Mouse (Mus musculus) midbrain, embryonic 13.5 days (tissue): ENCODE results near the gene Twist2. TPM values are rescaled to one million over a fixed set of nuclear protein-coding genes. Genes with fewer than 3 reads are reported as not detected.

Experiments used
- ATAC-seq: fragments of 200-750 bp; cut with Nextera tagmentation; 2 replicates; pipeline ENCODE4 v1.8.0; 2017; ENCODE audit warnings: mild to moderate bottlenecking, moderate TSS enrichment, moderate library complexity
- H3K27ac ChIP-seq: fragments of 300-500 bp; sonication (generic); 2 replicates; pipeline ENCODE4 v1.5.1; 2015; ENCODE audit warnings: inconsistent platforms, mild to moderate bottlenecking, moderate library complexity
- H3K27me3 ChIP-seq: fragments of 300-500 bp; sonication (generic); 2 replicates; pipeline ENCODE4 v1.6.1; 2015; ENCODE audit warnings: mild to moderate bottlenecking, inconsistent platforms
- H3K36me3 ChIP-seq: fragments of 300-500 bp; sonication (generic); 2 replicates; pipeline ENCODE4 v1.6.1; 2015; ENCODE audit warnings: mild to moderate bottlenecking, inconsistent platforms
- H3K4me1 ChIP-seq: fragments of 300-500 bp; sonication (generic); replicated peaks from 2 replicates; pipeline ENCODE4 v1.6.1; 2015; ENCODE audit warnings: inconsistent platforms
- H3K4me2 ChIP-seq: fragments of 300-500 bp; sonication (generic); replicated peaks from 2 replicates; pipeline ENCODE4 v1.6.1; 2015; ENCODE audit warnings: moderate library complexity, mild to moderate bottlenecking, inconsistent platforms
- H3K4me3 ChIP-seq: fragments of 300-500 bp; sonication (generic); replicated peaks from 2 replicates; pipeline ENCODE4 v1.5.1; 2015; ENCODE audit warnings: mild to moderate bottlenecking, inconsistent platforms
- H3K9ac ChIP-seq: fragments of 300-500 bp; sonication (generic); replicated peaks from 2 replicates; pipeline ENCODE4 v1.6.1; 2015; ENCODE audit warnings: mild to moderate bottlenecking, inconsistent platforms
- H3K9me3 ChIP-seq: fragments of 300-500 bp; sonication (generic); 2 replicates; pipeline ENCODE4 v1.6.1; 2016; ENCODE audit warnings: mild to moderate bottlenecking, inconsistent platforms
- WGBS: fragments of 180-500 bp; shearing (Covaris S2); methylation state at CpG from one replicate; pipeline ENCODE4 v1.1.7; 2015; 5-methylcytosine and 5-hydroxymethylcytosine counted together
- polyA plus RNA-seq: library from polyadenylated mRNA; unstranded; fragments of >200 nt; fragmentation: Nextera tagmentation; extraction: Ambion mirVana; gene quantifications from 2 replicates; pipeline ENCODE4 v1.2.1, GENCODE M21; 2015

Gene Twist2
- polyA plus RNA-seq, 1 experiment from 2014 or later: 1.3 TPM

DNA sequence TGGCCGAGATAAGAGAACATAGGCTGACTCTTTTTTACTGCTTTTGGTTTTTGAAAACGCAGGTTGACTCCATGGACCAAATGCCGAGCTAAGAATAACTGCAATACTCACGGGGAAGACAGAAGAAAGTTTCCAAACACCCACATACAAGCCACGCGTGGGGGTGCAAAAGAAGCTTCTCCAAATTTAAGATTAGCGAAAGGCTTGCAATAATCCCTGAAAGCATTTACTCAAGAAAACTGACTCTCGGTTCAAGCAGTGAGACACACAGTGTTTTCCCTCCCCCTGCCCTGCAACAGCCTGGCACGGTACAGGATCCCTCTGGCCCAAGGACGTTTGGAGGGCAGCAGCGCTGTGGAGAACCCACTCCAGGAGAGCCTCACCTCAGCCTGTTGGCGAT is 78.9 kb downstream of the Twist2 start:
- 90% methylated on average over 12 of the region's 12 CpGs for WGBS
- no peak overlapping the region for H3K4me2 ChIP-seq

GRCm38 (mm10) chr1:91880899-91881298 is 79.6 kb downstream of the Twist2 start:
- Histone ChIP-seq H3K27me3 (no peaks in the 10 kb centered on the region), H3K27ac (no peak overlapping the region), H3K36me3 (no peaks in the 10 kb centered on the region), H3K9ac (no peak overlapping the region), H3K4me3 (no peak overlapping the region), H3K4me2 (no peak overlapping the region), H3K9me3 (no peaks in the 10 kb centered on the region), H3K4me1 (no peaks in the 10 kb centered on the region)
- no peak for ATAC-seq
- WGBS: 85% methylated on average over 8 of the region's 8 CpGs

More for the DNA sequence above, 78.9 kb downstream of the Twist2 start:
- Histone ChIP-seq H3K27me3 (no peaks in the 10 kb centered on the region), H3K27ac (no peak overlapping the region), H3K9me3 (no peaks in the 10 kb centered on the region), H3K9ac (no peak overlapping the region), H3K4me1 (no peaks in the 10 kb centered on the region), H3K4me3 (no peak overlapping the region), H3K36me3 (no peaks in the 10 kb centered on the region)
- ATAC-seq: no peak

- WGBS: 76% methylated on average over 5 of the region's 5 CpGs
- Histone ChIP-seq H3K4me3 (no peak overlapping the region), H3K27me3 (no peaks in the 10 kb centered on the region), H3K27ac (no peak overlapping the region), H3K36me3 (no peaks in the 10 kb centered on the region), H3K9me3 (no peaks in the 10 kb centered on the region), H3K4me2 (no peak overlapping the region), H3K9ac (no peak overlapping the region), H3K4me1 (no peaks in the 10 kb centered on the region)
- ATAC-seq: no peak
Observed at GRCm38 (mm10) chr1:91883115-91883514, 81.9 kb downstream of the Twist2 start.

DNA sequence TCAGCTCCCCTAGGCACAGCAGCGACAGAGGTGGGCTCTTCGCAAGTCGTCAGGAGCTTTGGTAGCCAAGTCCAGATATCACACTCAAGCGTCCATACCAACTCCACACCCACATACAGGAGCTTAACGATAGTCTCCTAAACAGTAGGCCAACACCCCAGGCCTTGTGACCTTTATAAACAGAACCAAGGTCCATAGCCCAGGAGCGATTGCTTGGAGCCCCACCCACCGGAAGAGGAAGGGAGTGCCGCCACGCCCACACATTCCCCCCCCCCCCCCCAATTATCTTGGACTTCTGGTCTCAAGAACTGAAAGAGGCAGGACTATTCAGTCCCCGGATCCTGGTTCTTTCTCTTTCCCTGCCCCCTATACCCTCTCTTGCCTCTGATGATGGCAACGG is 92.3 kb downstream of the Twist2 start:
- Histone ChIP-seq H3K4me3 (no peak overlapping the region), H3K4me1 (no peaks in the 10 kb centered on the region), H3K9me3 (no peaks in the 10 kb centered on the region), H3K4me2 (no peak overlapping the region), H3K36me3 (no peaks in the 10 kb centered on the region), H3K27ac (no peak overlapping the region), H3K9ac (no peak overlapping the region), H3K27me3 (no peaks in the 10 kb centered on the region)
- no peak for ATAC-seq
- 94% methylated on average over 11 of the region's 11 CpGs for WGBS

- Histone ChIP-seq H3K27ac (no peak overlapping the region), H3K27me3 (no peaks in the 10 kb centered on the region), H3K9me3 (no peaks in the 10 kb centered on the region), H3K4me2 (no peak overlapping the region), H3K4me1 (no peaks in the 10 kb centered on the region), H3K36me3 (no peaks in the 10 kb centered on the region), H3K4me3 (no peak overlapping the region), H3K9ac (no peak overlapping the region)
- no peak for ATAC-seq
- WGBS: 91% methylated on average over 5 of the region's 5 CpGs
Observed at GRCm38 (mm10) chr1:91894286-91894685, 93.0 kb downstream of the Twist2 start.

DNA sequence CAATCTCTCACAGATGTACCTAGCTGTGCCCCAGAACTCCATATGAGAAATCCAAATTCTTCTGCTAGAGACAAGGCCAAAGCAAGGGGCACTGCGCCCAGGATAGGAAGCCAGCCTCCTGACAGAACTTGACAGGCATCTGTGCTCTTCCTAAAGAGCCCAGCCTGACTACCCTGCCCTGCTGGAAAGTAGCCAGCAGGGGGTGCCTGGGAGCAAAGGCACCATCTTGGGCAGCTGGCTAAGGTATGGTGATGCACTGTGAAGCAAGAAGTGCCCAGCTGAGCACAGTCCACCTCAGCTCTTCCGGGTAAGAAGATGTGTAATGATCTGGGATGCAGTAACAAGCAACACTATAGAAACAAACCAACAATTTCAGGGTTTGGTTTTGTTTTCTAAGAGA is 95.8 kb downstream of the Twist2 start:
- H3K27ac ChIP-seq: no peak overlapping the region
- 95% methylated on average over 2 of the region's 2 CpGs for WGBS
- H3K36me3 ChIP-seq: no peaks in the 10 kb centered on the region
- H3K9me3 ChIP-seq: no peaks in the 10 kb centered on the region
- H3K4me3 ChIP-seq: no peak overlapping the region
- H3K4me1 ChIP-seq: no peaks in the 10 kb centered on the region
- H3K27me3 ChIP-seq: no peaks in the 10 kb centered on the region
- no peak overlapping the region for H3K4me2 ChIP-seq
- H3K9ac ChIP-seq: no peak overlapping the region
- ATAC-seq: no peak
